Mouse (Mus musculus): ENCODE measurements around the gene Cnot10.

- TF ChIP-seq POLR2A (IDR thresholded peaks at IDR 0.05; ENCODE audit: borderline replicate concordance, low read depth, low read length), result no peak
- TF ChIP-seq CTCF (IDR thresholded peaks at IDR 0.05; ENCODE audit: low read depth, low read length), result no peak
These were observed 36.0 kb downstream of the Cnot10 start for GRCm38 (mm10) chr9:114603876-114604540.
